ENCODE assay signal across 24 mouse cellular contexts in genomic region chr16:56902206-56902605, GRCm38 (mm10). TPM values are rescaled to one million over a fixed set of nuclear protein-coding genes. Genes with fewer than 3 reads are reported as not detected.
"Had no signal": no experiment of that assay in that cellular context is flagged by ENCODE, and none has a peak within 500 bp of the region (broad histone marks: within the 10 kb centered on the region; RNA-seq: fewer than 3 reads in every experiment).

No protein-coding gene starts in this region.

RNA-seq across cellular contexts. Expression of gene Tmem45a, which starts 16.2 kb away (rescaled TPM):
- total RNA-seq: common myeloid progenitor, adult 5-6 weeks; granulocyte monocyte progenitor cell, adult 5-6 weeks had no signal
- polyA plus RNA-seq: erythroblast, embryonic 14.5 days had no signal

RNA-seq across cellular contexts. Expression of gene Lnp1, which starts 25.7 kb away (rescaled TPM):
- total RNA-seq: common myeloid progenitor, adult 5-6 weeks; gastrocnemius, adult 18-20 months; gastrocnemius, adult 2 months; gastrocnemius, adult 8-10 months; gastrocnemius, postnatal 10 days; gastrocnemius, postnatal 14 days; gastrocnemius, postnatal 25 days; gastrocnemius, postnatal 36 days; gastrocnemius, postnatal 4 days; granulocyte monocyte progenitor cell, adult 5-6 weeks; heart, adult 18-20 months; heart, adult 2 months; heart, adult 8-10 months had no signal
- polyA plus RNA-seq: embryonic facial prominence, embryonic 10.5 days; embryonic facial prominence, embryonic 11.5 days; embryonic facial prominence, embryonic 12.5 days; embryonic facial prominence, embryonic 13.5 days; erythroblast, embryonic 14.5 days; forebrain, embryonic 10.5 days; forebrain, embryonic 11.5 days; forebrain, embryonic 12.5 days; forebrain, embryonic 13.5 days; forebrain, embryonic 14.5 days; gonadal fat pad, adult 2 months; heart, adult 2 months had no signal
